Mouse (Mus musculus) heart, embryonic 13.5 days (tissue): ENCODE data around the gene Snx1. TPM values are rescaled to one million over a fixed set of nuclear protein-coding genes. Genes with fewer than 3 reads are reported as not detected.

Experiments used
- ATAC-seq: fragments of 200-750 bp; cut with Nextera tagmentation; 2 replicates; pipeline ENCODE4 v1.8.0; 2017; ENCODE audit warnings: moderate TSS enrichment; ENCODE audit not compliant: insufficient number of reproducible peaks, low FRiP score, low TSS enrichment; ENCODE audit errors: extremely low read depth
- H3K27ac ChIP-seq: fragments of 300-500 bp; sonication (generic); replicated peaks from 2 replicates; pipeline ENCODE4 v1.5.1; 2015; ENCODE audit warnings: moderate library complexity, mild to moderate bottlenecking, inconsistent platforms
- H3K27me3 ChIP-seq: fragments of 300-500 bp; sonication (generic); replicated peaks from 2 replicates; pipeline ENCODE4 v1.6.1; 2015; ENCODE audit warnings: mild to moderate bottlenecking, inconsistent platforms
- H3K36me3 ChIP-seq: fragments of 300-500 bp; sonication (generic); 2 replicates; pipeline ENCODE4 v1.6.1; 2015; ENCODE audit warnings: mild to moderate bottlenecking, inconsistent platforms
- H3K4me1 ChIP-seq: fragments of 300-500 bp; sonication (generic); 2 replicates; pipeline ENCODE4 v1.6.1; 2015; ENCODE audit warnings: inconsistent platforms
- H3K4me2 ChIP-seq: fragments of 300-500 bp; sonication (generic); 2 replicates; pipeline ENCODE4 v1.6.1; 2015; ENCODE audit warnings: inconsistent platforms, mild to moderate bottlenecking, moderate library complexity
- H3K4me3 ChIP-seq: fragments of 300-500 bp; sonication (generic); 2 replicates; pipeline ENCODE4 v1.5.1; 2015; ENCODE audit warnings: moderate library complexity, mild to moderate bottlenecking, inconsistent platforms
- H3K9ac ChIP-seq: fragments of 300-500 bp; sonication (generic); 2 replicates; pipeline ENCODE4 v1.6.1; 2015; ENCODE audit warnings: inconsistent platforms, mild to moderate bottlenecking, moderate library complexity
- H3K9me3 ChIP-seq: fragments of 300-500 bp; sonication (generic); 2 replicates; pipeline ENCODE4 v1.6.1; 2016; ENCODE audit warnings: inconsistent platforms
- WGBS: fragments of 180-500 bp; shearing (Covaris S2); methylation state at CpG from one replicate; pipeline ENCODE4 v1.1.7; 2015; ENCODE audit warnings: mixed read lengths; 5-methylcytosine and 5-hydroxymethylcytosine counted together
- polyA plus RNA-seq: library from polyadenylated mRNA; unstranded; fragments of >200 nt; fragmentation: Nextera tagmentation; extraction: Ambion mirVana; gene quantifications from 2 replicates; pipeline ENCODE4 v1.2.1, GENCODE M21; 2015

The Snx1 gene
- polyA plus RNA-seq, 1 experiment from 2014 or later: 59.6 TPM

DNA sequence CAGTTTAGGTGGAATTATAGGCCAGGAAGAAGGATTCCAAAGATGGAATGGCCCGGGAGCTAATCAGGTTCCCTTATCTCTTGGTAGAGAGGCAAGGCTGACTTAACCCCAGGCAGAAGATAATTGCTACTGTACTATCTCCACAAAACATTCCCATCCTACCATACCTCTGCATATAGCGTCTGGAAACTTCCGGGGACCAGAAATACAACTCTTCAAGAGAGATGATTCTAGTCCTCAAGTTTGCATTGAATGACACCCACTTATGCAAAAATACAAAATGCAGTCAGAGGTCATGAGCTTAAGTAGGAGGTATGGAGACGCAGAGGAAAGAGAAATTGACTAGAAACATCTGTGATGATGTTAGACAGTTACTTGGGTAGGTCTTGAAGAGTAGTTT lies 1.5 kb upstream of the Snx1 start:
- Histone ChIP-seq H3K4me2 (peak overlapping the region; percentile 91), H3K27ac (no peak overlapping the region), H3K9me3 (no peaks in the 10 kb centered on the region), H3K9ac (0 out of 2 replicates have a peak overlapping the region, but pooled peaks have one; percentile 88), H3K27me3 (no peaks in the 10 kb centered on the region), H3K36me3 (peaks cover 38% of the 10 kb centered on the region), H3K4me3 (peak overlapping the region; percentile 89), H3K4me1 (peaks cover 39% of the 10 kb centered on the region)
- ATAC-seq: no peak
- 55% methylated on average over 4 of the region's 4 CpGs for WGBS

DNA sequence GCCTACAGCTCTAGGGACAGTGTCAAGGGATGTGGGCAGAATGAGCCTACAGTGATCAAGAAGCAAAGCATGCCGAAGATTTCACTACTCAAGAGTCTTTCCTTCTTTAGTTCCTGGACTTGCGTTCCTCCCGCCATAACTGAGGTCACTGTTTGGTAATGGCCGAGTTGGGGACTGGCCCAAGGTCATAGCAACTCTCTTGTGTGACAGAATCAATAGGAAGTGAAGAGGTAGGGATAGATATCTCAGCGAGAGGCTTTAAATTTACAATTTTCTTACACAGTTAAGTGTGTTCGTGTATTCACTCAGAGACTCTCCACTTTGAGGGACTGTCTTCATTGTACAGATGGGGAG lies 783 bp upstream of the Snx1 start:
- WGBS: 36% methylated on average over 6 of the region's 6 CpGs
- Histone ChIP-seq H3K9ac (peak overlapping the region; percentile 88), H3K4me1 (peaks cover 42% of the 10 kb centered on the region), H3K4me3 (peak overlapping the region; percentile 89), H3K27ac (peak overlapping the region; percentile 91), H3K36me3 (peaks cover 34% of the 10 kb centered on the region), H3K4me2 (peak overlapping the region; percentile 91), H3K9me3 (no peaks in the 10 kb centered on the region), H3K27me3 (no peaks in the 10 kb centered on the region)
- no peak for ATAC-seq

DNA sequence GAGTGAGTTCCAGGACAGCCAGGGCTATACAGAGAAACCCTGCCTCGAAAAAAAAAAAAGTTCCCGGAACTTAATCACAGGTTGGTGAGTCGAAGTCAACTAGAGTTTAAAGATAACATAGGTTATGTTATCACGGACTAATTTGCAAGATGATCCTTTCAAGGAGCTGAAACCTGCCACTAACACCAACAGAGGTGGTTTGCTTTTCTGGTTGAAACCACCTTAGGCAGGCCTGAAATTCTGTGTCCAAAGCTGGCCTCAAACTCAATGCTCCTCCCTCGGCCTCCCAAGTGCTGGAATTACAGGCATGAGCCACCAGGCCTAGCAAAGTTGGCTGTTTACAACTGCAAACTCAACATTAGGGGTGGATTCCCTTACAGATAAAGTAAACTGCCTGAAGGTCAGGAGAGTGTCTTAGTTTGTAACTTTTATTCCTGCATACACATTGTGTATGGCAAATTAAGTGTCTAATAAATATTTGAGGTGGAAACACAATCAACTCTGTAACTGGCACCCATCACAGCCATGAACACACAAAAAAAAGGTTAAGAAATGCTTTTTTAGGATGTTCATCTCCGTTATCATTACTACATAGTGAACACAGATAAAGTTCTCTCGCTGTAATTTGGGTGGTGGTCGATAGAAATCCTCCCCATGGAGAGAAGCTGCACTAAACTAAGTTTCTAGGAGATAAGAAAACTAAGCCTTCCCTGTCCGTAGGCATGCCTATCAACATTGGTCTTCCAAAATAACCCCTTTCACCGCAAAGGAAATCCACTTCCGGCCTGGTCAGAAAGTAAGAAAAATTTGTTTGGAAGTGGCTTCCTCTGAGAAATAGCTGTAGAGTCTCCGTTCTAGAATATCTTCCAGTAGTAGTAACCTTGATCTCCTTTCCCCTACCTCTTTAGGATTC lies 588 bp downstream of the Snx1 start:
- peak overlapping the region; percentile 91 for H3K27ac ChIP-seq
- H3K4me2 ChIP-seq: peak overlapping the region; percentile 91
- H3K4me1 ChIP-seq: peaks cover 47% of the 10 kb centered on the region
- peak overlapping the region; percentile 89 for H3K4me3 ChIP-seq
- peaks cover 28% of the 10 kb centered on the region for H3K36me3 ChIP-seq
- no peaks in the 10 kb centered on the region for H3K9me3 ChIP-seq
- 37% methylated on average over 12 of the region's 12 CpGs for WGBS
- H3K9ac ChIP-seq: peak overlapping the region; percentile 88
- no peak for ATAC-seq
- H3K27me3 ChIP-seq: no peaks in the 10 kb centered on the region

DNA sequence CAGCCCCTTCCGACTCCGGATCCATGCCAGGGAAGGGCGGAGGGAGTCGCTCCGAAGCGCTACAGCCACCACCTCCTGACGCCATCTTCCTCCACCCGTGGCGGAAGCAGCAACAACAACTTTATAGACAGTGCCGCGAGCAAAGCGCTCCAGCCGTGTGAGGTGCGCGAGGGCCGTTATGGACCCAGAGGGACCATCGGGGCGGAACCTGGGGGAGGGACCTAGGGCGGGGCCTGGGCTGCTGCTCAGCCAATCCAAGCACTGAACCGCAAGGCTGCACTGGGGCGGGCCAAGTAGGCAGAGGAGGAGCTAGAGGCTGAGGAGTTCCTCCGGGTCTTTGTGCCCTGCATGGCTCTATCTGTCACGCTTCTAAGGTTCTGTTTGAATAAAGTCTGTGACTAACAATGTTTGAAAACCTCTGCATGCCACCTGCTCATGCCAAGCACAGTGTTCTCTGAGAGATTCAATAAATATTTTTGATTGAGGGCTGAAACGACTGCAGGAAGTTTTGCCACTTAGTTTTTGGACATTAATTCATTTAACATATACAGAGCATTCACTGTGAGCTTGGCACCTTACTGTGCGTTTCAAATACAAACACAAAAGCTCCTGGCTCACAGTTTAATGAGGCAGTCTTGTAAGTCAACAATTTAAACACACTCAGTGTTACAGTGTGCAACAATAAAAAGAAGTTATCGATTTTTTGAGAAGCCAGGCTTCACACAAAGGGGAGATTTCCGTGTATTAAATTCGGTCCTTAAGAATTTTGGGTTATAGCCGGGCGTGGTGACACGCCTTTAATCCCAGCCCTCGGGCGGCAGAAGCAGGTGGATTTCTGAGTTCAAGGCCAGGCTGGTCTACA lies 1.5 kb downstream of the Snx1 start:
- Histone ChIP-seq H3K9me3 (no peaks in the 10 kb centered on the region), H3K4me2 (peak overlapping the region; percentile 91), H3K9ac (peak overlapping the region; percentile 94), H3K4me3 (peak overlapping the region; percentile 89), H3K36me3 (peaks cover 19% of the 10 kb centered on the region), H3K27me3 (no peaks in the 10 kb centered on the region), H3K4me1 (peaks cover 47% of the 10 kb centered on the region), H3K27ac (peak overlapping the region; percentile 91)
- peak; percentile 98 for ATAC-seq
- WGBS: 16% methylated on average over 33 of the region's 33 CpGs

DNA sequence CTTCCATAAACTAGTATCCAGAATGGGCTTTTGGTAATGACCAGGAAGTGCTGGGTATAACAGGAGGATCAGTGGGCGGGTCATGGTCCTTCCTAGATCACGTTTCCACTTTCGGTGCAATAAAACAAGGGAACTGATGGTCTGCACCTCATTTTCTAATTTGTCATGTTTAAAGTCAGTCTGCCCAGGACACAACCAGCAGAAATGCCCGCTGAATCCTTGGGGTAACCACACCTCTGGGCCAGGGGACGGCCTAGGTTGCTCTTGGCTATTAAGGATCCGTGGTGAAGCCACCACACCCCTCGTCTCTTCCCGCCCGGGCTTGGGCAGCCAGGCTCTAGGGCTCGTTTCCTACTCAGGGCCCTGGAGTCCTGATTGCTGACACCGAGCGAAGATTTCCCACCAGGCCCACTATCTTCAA lies 2.3 kb downstream of the Snx1 start:
- Histone ChIP-seq H3K27me3 (no peaks in the 10 kb centered on the region), H3K4me3 (peak overlapping the region; percentile 89), H3K27ac (peak overlapping the region; percentile 91), H3K9ac (peak overlapping the region; percentile 94), H3K9me3 (no peaks in the 10 kb centered on the region), H3K4me1 (peaks cover 47% of the 10 kb centered on the region), H3K36me3 (peaks cover 12% of the 10 kb centered on the region), H3K4me2 (peak overlapping the region; percentile 91)
- WGBS: under 1% methylated on average over 12 of the region's 12 CpGs
- no peak for ATAC-seq

DNA sequence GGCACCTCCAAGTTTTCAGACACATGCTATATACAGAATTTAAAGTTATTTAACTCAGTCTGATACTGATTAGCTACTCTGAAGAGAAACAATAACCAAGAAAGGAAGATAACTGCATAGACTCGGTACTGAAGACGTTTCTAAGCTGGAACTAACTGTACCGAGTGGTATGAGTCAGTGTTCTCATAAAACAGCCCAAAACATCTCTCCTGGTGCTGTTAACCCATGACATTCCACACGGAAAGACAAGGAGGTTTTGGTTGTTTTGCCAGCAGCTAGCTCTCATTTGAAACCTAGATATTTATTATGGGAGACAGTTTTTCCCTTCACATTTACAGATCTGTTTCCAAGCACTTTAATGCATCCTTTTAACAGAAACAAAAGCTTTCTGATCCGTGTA lies 2.7 kb downstream of the Snx1 start:
- Histone ChIP-seq H3K9ac (peak overlapping the region; percentile 94), H3K4me3 (peak overlapping the region; percentile 89), H3K27ac (peak overlapping the region; percentile 91), H3K9me3 (no peaks in the 10 kb centered on the region), H3K36me3 (peaks cover 10% of the 10 kb centered on the region; the same call in 1 of the 2 replicates), H3K4me1 (peaks cover 47% of the 10 kb centered on the region), H3K27me3 (no peaks in the 10 kb centered on the region), H3K4me2 (peak overlapping the region; percentile 91)
- WGBS: 10% methylated on average over 5 of the region's 5 CpGs
- ATAC-seq: no peak

DNA sequence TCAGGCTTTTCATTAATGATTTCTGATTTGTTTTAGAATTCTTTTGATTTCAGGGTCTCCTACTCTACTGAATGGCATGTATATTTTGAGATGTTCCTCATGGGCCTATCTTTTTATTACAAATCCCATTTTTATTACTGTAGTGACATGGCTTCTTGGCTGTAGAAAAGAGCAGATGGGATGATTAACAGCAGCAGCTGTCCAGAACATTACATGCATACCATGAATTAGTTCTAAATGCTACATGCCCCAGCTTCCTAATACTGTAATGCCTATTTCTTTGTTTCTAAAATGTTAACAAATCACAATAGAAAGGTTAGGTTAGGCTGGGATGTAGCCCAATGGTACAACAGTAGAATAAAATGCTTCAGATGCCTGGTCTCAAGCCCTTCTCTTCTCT lies 5.0 kb downstream of the Snx1 start:
- Histone ChIP-seq H3K4me2 (no peak overlapping the region), H3K27ac (no peak overlapping the region), H3K9me3 (no peaks in the 10 kb centered on the region), H3K27me3 (no peaks in the 10 kb centered on the region), H3K9ac (no peak overlapping the region), H3K4me3 (no peak overlapping the region), H3K4me1 (peaks cover 33% of the 10 kb centered on the region), H3K36me3 (peaks cover 5% of the 10 kb centered on the region; the same call in 1 of the 2 replicates)
- no peak for ATAC-seq

DNA sequence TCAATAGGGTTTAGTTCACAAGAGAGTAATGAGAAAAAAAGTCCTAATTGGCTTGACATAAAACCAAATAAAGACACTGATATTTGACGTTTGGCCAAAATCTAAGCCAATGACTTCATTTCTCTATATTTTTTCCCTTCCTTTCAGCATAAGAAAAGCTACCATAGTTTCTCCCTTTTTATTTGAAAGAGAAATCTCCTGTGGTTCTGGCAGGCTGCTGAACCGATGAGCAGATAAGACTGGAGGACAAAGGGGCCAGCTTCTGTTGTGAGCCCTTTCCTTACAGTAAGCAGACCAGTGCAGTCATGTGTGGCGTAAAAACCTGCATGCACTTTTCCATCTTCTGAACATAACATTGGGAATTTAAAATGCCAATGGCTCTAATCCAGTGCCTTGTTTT lies 5.4 kb downstream of the Snx1 start:
- H3K9ac ChIP-seq: no peak overlapping the region
- no peaks in the 10 kb centered on the region for H3K9me3 ChIP-seq
- no peak overlapping the region for H3K4me2 ChIP-seq
- H3K27me3 ChIP-seq: no peaks in the 10 kb centered on the region
- no peak overlapping the region for H3K27ac ChIP-seq
- no peak overlapping the region for H3K4me3 ChIP-seq
- H3K4me1 ChIP-seq: peaks cover 31% of the 10 kb centered on the region
- ATAC-seq: no peak
- H3K36me3 ChIP-seq: peaks cover 5% of the 10 kb centered on the region; the same call in 1 of the 2 replicates
- 61% methylated on average over 3 of the region's 3 CpGs for WGBS

DNA sequence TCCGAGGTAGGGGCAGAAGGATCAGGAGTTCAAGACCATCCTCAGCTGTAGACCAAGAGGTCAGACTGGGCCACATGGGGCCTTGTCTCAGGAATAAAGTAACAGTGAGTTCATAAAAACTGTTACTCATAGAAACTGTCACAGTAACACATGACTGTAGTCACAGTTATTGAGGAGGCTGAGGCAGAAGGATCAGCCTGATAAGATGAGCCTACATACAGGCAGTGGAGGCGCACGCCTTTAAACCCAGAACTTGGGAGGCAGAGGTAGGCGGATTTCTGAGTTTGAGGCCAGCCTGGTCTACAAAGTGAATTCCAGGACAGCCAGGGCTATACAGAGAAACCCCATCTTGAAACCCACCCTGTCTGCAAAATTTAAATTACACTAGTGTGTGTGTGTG lies 6.3 kb downstream of the Snx1 start:
- Histone ChIP-seq H3K4me2 (no peak overlapping the region), H3K36me3 (peaks cover 11% of the 10 kb centered on the region), H3K9ac (no peak overlapping the region), H3K9me3 (no peaks in the 10 kb centered on the region), H3K27ac (no peak overlapping the region), H3K4me3 (no peak overlapping the region), H3K27me3 (no peaks in the 10 kb centered on the region), H3K4me1 (peaks cover 23% of the 10 kb centered on the region)
- ATAC-seq: no peak
- 80% methylated on average over 4 of the region's 4 CpGs for WGBS

DNA sequence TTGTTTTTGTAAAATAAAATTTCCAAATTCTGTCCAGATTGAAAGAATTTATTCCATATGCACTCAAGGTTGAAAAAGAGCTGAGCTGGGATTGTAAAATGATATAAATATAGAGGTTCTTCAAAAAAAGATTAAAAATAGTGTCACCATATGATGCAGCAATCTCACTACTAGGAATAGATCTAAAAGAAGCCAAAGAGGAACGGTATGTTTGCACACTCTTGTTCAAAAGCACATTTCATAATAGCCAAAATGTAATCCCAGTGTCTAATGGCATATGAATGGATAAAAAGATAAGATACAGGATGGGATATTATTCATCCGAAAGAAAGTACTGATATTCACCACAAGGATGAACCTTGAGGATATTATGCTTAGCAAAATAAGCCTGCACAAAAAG lies 6.9 kb downstream of the Snx1 start:
- 82% methylated on average over 2 of the region's 2 CpGs for WGBS
- no peak for ATAC-seq

DNA sequence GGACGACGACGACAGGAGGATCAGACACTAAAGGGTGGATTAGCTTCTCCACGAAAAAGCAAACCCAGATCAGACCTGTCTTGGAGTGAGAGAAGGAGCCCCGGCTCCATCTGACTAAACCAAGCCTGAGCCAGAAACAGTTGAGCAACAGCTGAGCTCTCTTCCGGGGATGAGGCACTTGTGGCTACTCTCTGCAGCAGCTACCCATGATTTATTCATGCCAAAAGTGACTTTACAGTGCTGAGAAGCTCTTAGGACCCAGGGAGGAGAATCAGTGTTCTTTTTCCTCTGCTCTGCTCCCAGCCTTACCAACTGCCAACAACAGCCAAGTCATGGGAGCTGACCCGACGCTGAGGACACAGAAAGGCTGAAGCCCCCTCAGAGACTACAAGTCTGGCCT lies 9.5 kb downstream of the Snx1 start:
- peaks cover 29% of the 10 kb centered on the region for H3K36me3 ChIP-seq
- no peak for ATAC-seq
- no peak overlapping the region; the same call in 1 of the 2 replicates for H3K9ac ChIP-seq

More for the DNA sequence above, 6.9 kb downstream of the Snx1 start:
- no peaks in the 10 kb centered on the region for H3K9me3 ChIP-seq
- H3K4me1 ChIP-seq: peaks cover 20% of the 10 kb centered on the region
- no peak overlapping the region for H3K27ac ChIP-seq
- H3K9ac ChIP-seq: no peak overlapping the region
- H3K4me3 ChIP-seq: no peak overlapping the region
- no peak overlapping the region for H3K4me2 ChIP-seq
- H3K27me3 ChIP-seq: no peaks in the 10 kb centered on the region
- peaks cover 16% of the 10 kb centered on the region for H3K36me3 ChIP-seq

More for the DNA sequence above, 9.5 kb downstream of the Snx1 start:
- 58% methylated on average over 8 of the region's 8 CpGs for WGBS
- no peaks in the 10 kb centered on the region for H3K9me3 ChIP-seq
- H3K27ac ChIP-seq: 0 out of 2 replicates have a peak overlapping the region, but pooled peaks have one; percentile 15
- H3K4me2 ChIP-seq: no peak overlapping the region
- no peaks in the 10 kb centered on the region for H3K27me3 ChIP-seq
- H3K4me1 ChIP-seq: peaks cover 5% of the 10 kb centered on the region; the same call in 1 of the 2 replicates
- H3K4me3 ChIP-seq: no peak overlapping the region
